Comparison of ENCODE assay signal across 28 mouse cellular contexts in genomic region chr2:22165919-22166318, GRCm38 (mm10).
DNase-seq lines count a peak whose midpoint lies in the region; ATAC-seq and TF ChIP-seq lines count a peak whose summit lies in the region.
"Had no signal": no experiment of that assay in that cellular context is flagged by ENCODE, and none has a peak within 500 bp of the region (broad histone marks: within the 10 kb centered on the region; RNA-seq: fewer than 3 reads in every experiment).

No protein-coding gene starts in this region.

- no peak overlapping the region for H3K9ac ChIP-seq in forebrain, embryonic 14.5 days (ENCODE audit: low read length)
- no peak overlapping the region for H3K9ac ChIP-seq in forebrain, postnatal 0 days
- no peak overlapping the region for H3K9ac ChIP-seq in forebrain, embryonic 11.5 days (ENCODE audit: low read length)
- no peak overlapping the region for H3K9ac ChIP-seq in hindbrain, embryonic 11.5 days (ENCODE audit: low read depth, low read length)
- H3K9ac ChIP-seq: embryonic facial prominence, embryonic 13.5 days; heart, embryonic 13.5 days; hindbrain, embryonic 12.5 days; hindbrain, embryonic 15.5 days had no signal

- H3K4me2 ChIP-seq in forebrain, embryonic 14.5 days (ENCODE audit: low read length) = no peak overlapping the region
- H3K4me2 ChIP-seq in forebrain, postnatal 0 days (ENCODE audit: low read depth) = no peak overlapping the region
- no peak overlapping the region for H3K4me2 ChIP-seq in forebrain, embryonic 11.5 days (ENCODE audit: low read depth, low read length, severe bottlenecking)
- no peak overlapping the region for H3K4me2 ChIP-seq in hindbrain, embryonic 11.5 days (replicated peaks; ENCODE audit: low read depth, low read length)
- H3K4me2 ChIP-seq: embryonic facial prominence, embryonic 13.5 days; heart, embryonic 13.5 days; hindbrain, embryonic 12.5 days; hindbrain, embryonic 15.5 days had no signal

- peak; percentile 18 for DNase-seq in forebrain, embryonic 14.5 days (ENCODE audit: low spot score)
- no peak for DNase-seq in forebrain, embryonic 10.5 days (ENCODE audit: extremely low spot score, low spot score)
- peak; percentile 54 for DNase-seq in forebrain, postnatal 0 days
- DNase-seq in forebrain, embryonic 11.5 days (ENCODE audit: low spot score) = no peak
- DNase-seq in brain, embryonic 18.5 days (ENCODE audit: low read depth, low spot score) = peak; percentile 64
- DNase-seq in hindbrain, embryonic 11.5 days (ENCODE audit: low spot score) = no peak
- DNase-seq: adrenal gland, adult 8-10 months; adrenal gland, postnatal 25 days; cerebellum, adult 11-12 months; cerebellum, adult 8-10 months; cerebellum, postnatal 10 days; cerebellum, postnatal 36 days; embryo, embryonic 11 days; gastrocnemius, postnatal 10 days; gastrocnemius, postnatal 36 days; heart, adult 2 months; heart, postnatal 14 days; heart, postnatal 4 days; kidney, adult 2 months had no signal

- no peak for TF ChIP-seq CTCF in forebrain, postnatal 0 days (IDR thresholded peaks at IDR 0.05; ENCODE audit: low read depth)

- H3K27ac ChIP-seq in forebrain, embryonic 14.5 days (ENCODE audit: low read depth, low read length) = no peak overlapping the region
- H3K27ac ChIP-seq in forebrain, embryonic 10.5 days = no peak overlapping the region
- H3K27ac ChIP-seq in forebrain, postnatal 0 days (ENCODE audit: low read depth, low read length) = no peak overlapping the region
- no peak overlapping the region for H3K27ac ChIP-seq in forebrain, embryonic 11.5 days (ENCODE audit: low read depth, low read length)
- H3K27ac ChIP-seq in hindbrain, embryonic 11.5 days (ENCODE audit: low read depth, low read length) = no peak overlapping the region
- H3K27ac ChIP-seq: embryonic facial prominence, embryonic 10.5 days; embryonic facial prominence, embryonic 13.5 days; heart, adult 2 months; heart, embryonic 10.5 days; heart, embryonic 13.5 days; hindbrain, embryonic 12.5 days; hindbrain, embryonic 15.5 days had no signal

- H3K9me3 ChIP-seq in forebrain, embryonic 14.5 days (replicated peaks; ENCODE audit: control insufficient read depth, low read length) = no peaks in the 10 kb centered on the region
- H3K9me3 ChIP-seq in forebrain, embryonic 10.5 days = no peaks in the 10 kb centered on the region
- no peaks in the 10 kb centered on the region for H3K9me3 ChIP-seq in forebrain, postnatal 0 days (ENCODE audit: low read length)
- H3K9me3 ChIP-seq in forebrain, embryonic 11.5 days (ENCODE audit: control insufficient read depth, low read length) = no peaks in the 10 kb centered on the region
- no peaks in the 10 kb centered on the region for H3K9me3 ChIP-seq in hindbrain, embryonic 11.5 days (ENCODE audit: control insufficient read depth, low read length)
- H3K9me3 ChIP-seq: embryonic facial prominence, embryonic 10.5 days; embryonic facial prominence, embryonic 13.5 days; heart, embryonic 10.5 days; heart, embryonic 13.5 days; hindbrain, embryonic 12.5 days; hindbrain, embryonic 15.5 days had no signal

- no peaks in the 10 kb centered on the region for H3K4me1 ChIP-seq in forebrain, embryonic 14.5 days (ENCODE audit: control insufficient read depth, insufficient read depth, low read length)
- no peaks in the 10 kb centered on the region for H3K4me1 ChIP-seq in forebrain, embryonic 10.5 days
- no peaks in the 10 kb centered on the region for H3K4me1 ChIP-seq in forebrain, postnatal 0 days (ENCODE audit: insufficient read depth)
- no peaks in the 10 kb centered on the region for H3K4me1 ChIP-seq in forebrain, embryonic 11.5 days (replicated peaks; ENCODE audit: control insufficient read depth, insufficient read depth, low read length)
- H3K4me1 ChIP-seq in hindbrain, embryonic 11.5 days (replicated peaks; ENCODE audit: control insufficient read depth, insufficient read depth, low read length) = no peaks in the 10 kb centered on the region
- H3K4me1 ChIP-seq: embryonic facial prominence, embryonic 10.5 days; embryonic facial prominence, embryonic 13.5 days; heart, embryonic 10.5 days; heart, embryonic 13.5 days; hindbrain, embryonic 12.5 days; hindbrain, embryonic 15.5 days had no signal

- no peaks in the 10 kb centered on the region for H3K27me3 ChIP-seq in forebrain, embryonic 14.5 days (replicated peaks; ENCODE audit: control insufficient read depth, insufficient read depth, low read length)
- no peaks in the 10 kb centered on the region for H3K27me3 ChIP-seq in forebrain, embryonic 10.5 days (ENCODE audit: poor library complexity, severe bottlenecking)
- H3K27me3 ChIP-seq in forebrain, postnatal 0 days (ENCODE audit: insufficient read depth, low read length) = no peaks in the 10 kb centered on the region
- H3K27me3 ChIP-seq in forebrain, embryonic 11.5 days (ENCODE audit: control insufficient read depth, insufficient read depth, low read length) = no peaks in the 10 kb centered on the region
- no peaks in the 10 kb centered on the region for H3K27me3 ChIP-seq in hindbrain, embryonic 11.5 days (ENCODE audit: control insufficient read depth, insufficient read depth, low read length)
- H3K27me3 ChIP-seq: embryonic facial prominence, embryonic 13.5 days; heart, embryonic 13.5 days; hindbrain, embryonic 12.5 days; hindbrain, embryonic 15.5 days had no signal

- H3K36me3 ChIP-seq in forebrain, embryonic 14.5 days (ENCODE audit: control insufficient read depth, insufficient read depth, low read length) = no peaks in the 10 kb centered on the region
- no peaks in the 10 kb centered on the region for H3K36me3 ChIP-seq in forebrain, embryonic 10.5 days (replicated peaks)
- H3K36me3 ChIP-seq in forebrain, postnatal 0 days (ENCODE audit: insufficient read depth) = no peaks in the 10 kb centered on the region
- H3K36me3 ChIP-seq in forebrain, embryonic 11.5 days (ENCODE audit: control insufficient read depth, insufficient read depth, low read length) = no peaks in the 10 kb centered on the region
- no peaks in the 10 kb centered on the region for H3K36me3 ChIP-seq in hindbrain, embryonic 11.5 days (ENCODE audit: control insufficient read depth, insufficient read depth, low read length)
- H3K36me3 ChIP-seq: embryonic facial prominence, embryonic 10.5 days; embryonic facial prominence, embryonic 13.5 days; heart, embryonic 10.5 days; heart, embryonic 13.5 days; hindbrain, embryonic 12.5 days; hindbrain, embryonic 15.5 days had no signal

- H3K4me3 ChIP-seq in forebrain, embryonic 14.5 days (ENCODE audit: low read depth, low read length) = no peak overlapping the region
- H3K4me3 ChIP-seq in forebrain, embryonic 10.5 days = no peak overlapping the region
- H3K4me3 ChIP-seq in forebrain, postnatal 0 days (ENCODE audit: low read depth, low read length) = no peak overlapping the region
- no peak overlapping the region for H3K4me3 ChIP-seq in forebrain, embryonic 11.5 days (ENCODE audit: low read depth, low read length)
- H3K4me3 ChIP-seq in hindbrain, embryonic 11.5 days (ENCODE audit: low read depth, low read length) = no peak overlapping the region
- H3K4me3 ChIP-seq: embryonic facial prominence, embryonic 10.5 days; embryonic facial prominence, embryonic 13.5 days; erythroblast, embryonic 14.5 days; heart, adult 2 months; heart, embryonic 10.5 days; heart, embryonic 13.5 days; hindbrain, embryonic 12.5 days; hindbrain, embryonic 15.5 days had no signal

- no peak for ATAC-seq in forebrain, embryonic 14.5 days
- peak; percentile 90 for ATAC-seq in forebrain, postnatal 0 days
- no peak for ATAC-seq in forebrain, embryonic 11.5 days (replicated peaks; ENCODE audit: low FRiP score)
- ATAC-seq in hindbrain, embryonic 11.5 days (ENCODE audit: low FRiP score) = no peak
- ATAC-seq: activated CD4-positive, CD25-positive, alpha-beta regulatory T cell, adult 4 months; intestine, postnatal 0 days had no signal

Comparison
In these comparisons a context has a peak if more than half of its experiments do, and no peak if none do; other contexts are left out.
1. DNase-seq: peak in forebrain, embryonic 14.5 days (single experiment), forebrain, postnatal 0 days (single experiment) and brain, embryonic 18.5 days (single experiment); none in forebrain, embryonic 10.5 days (single experiment), forebrain, embryonic 11.5 days (single experiment) and hindbrain, embryonic 11.5 days (single experiment).